ENCODE assay signal across 15 mouse cellular contexts in the genomic region with DNA sequence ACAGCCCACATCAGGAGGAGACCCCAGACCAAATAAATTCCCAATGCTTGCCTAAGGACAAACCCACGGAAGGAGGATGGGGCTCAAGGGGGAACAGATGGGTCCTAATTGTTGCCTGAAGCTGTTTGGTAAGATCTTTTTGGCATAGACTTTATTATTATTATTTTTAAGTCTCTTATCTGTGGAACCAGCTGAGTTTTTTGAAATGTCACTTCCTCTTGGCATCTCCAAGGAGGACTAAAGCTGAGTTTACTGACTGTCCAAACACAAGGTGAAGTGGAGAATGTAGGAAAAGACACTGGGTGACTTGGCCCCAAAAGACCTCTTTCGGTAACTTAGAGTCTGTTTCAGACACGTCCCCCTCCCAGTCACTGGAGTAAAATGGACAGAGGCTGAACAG.
"Had no signal": no experiment of that assay in that cellular context is flagged by ENCODE, and none has a peak within 500 bp of the region (broad histone marks: within the 10 kb centered on the region; RNA-seq: fewer than 3 reads in every experiment).

No protein-coding gene starts in this region.

- DNase-seq: kidney, adult 8-10 months; kidney, postnatal 10 days; lung, postnatal 36 days; midbrain, embryonic 14.5 days; right cerebral cortex, postnatal 4 days; spleen, adult 18-20 months; thymus, adult 18-20 months; thymus, postnatal 14 days had no signal

- H3K27ac ChIP-seq: left cerebral cortex, adult 2 months; limb, embryonic 10.5 days; liver, embryonic 15.5 days; lung, embryonic 15.5 days; midbrain, embryonic 10.5 days; neural tube, embryonic 12.5 days had no signal

- H3K4me3 ChIP-seq: left cerebral cortex, adult 2 months; limb, embryonic 10.5 days; liver, embryonic 15.5 days; lung, embryonic 15.5 days; midbrain, embryonic 10.5 days; myocyte; neural tube, embryonic 12.5 days had no signal
